Mouse (Mus musculus) forebrain, embryonic 11.5 days (tissue): Measurements from ENCODE around the gene Olfr613. TPM values are rescaled to one million over a fixed set of nuclear protein-coding genes. Genes with fewer than 3 reads are reported as not detected.
"Not testable (repeated sequence)": the region's sequence is repeated elsewhere in the genome, so short reads cannot be mapped to it uniquely, and the experiment has no call there.

Source experiments
- ATAC-seq: fragments of 200-750 bp; cut with Nextera tagmentation; replicated peaks from 2 replicates; pipeline ENCODE4 v1.8.0; 2017; ENCODE audit warnings: moderate TSS enrichment; ENCODE audit not compliant: low FRiP score
- DNase-seq: peaks from one replicate; pipeline ENCODE4 v3.0.0-alpha.2; 2017; ENCODE audit warnings: low spot score
- H3K27ac ChIP-seq: fragments of 300-500 bp; sonication (generic); 2 replicates; pipeline ENCODE4 v1.5.1; 2014; ENCODE audit warnings: low read depth, low read length
- H3K27me3 ChIP-seq: fragments of 300-500 bp; sonication (generic); 2 replicates; pipeline ENCODE4 v1.6.1; 2014; ENCODE audit warnings: mild to moderate bottlenecking, low read length, mixed read lengths; ENCODE audit not compliant: control insufficient read depth, insufficient read depth
- H3K36me3 ChIP-seq: fragments of 300-500 bp; sonication (generic); 2 replicates; pipeline ENCODE4 v1.6.1; 2014; ENCODE audit warnings: mild to moderate bottlenecking, low read length, moderate library complexity, mixed read lengths; ENCODE audit not compliant: control insufficient read depth, insufficient read depth
- H3K4me1 ChIP-seq: fragments of 300-500 bp; sonication (generic); replicated peaks from 2 replicates; pipeline ENCODE4 v1.6.1; 2014; ENCODE audit warnings: low read length, mixed read lengths; ENCODE audit not compliant: control insufficient read depth, insufficient read depth
- H3K4me2 ChIP-seq: fragments of 300-500 bp; sonication (generic); 2 replicates; pipeline ENCODE4 v1.6.1; 2014; ENCODE audit warnings: low read depth, mild to moderate bottlenecking, low read length, moderate library complexity, mixed read lengths; ENCODE audit not compliant: severe bottlenecking
- H3K4me3 ChIP-seq: fragments of 300-500 bp; sonication (generic); 2 replicates; pipeline ENCODE4 v1.5.1; 2014; ENCODE audit warnings: low read depth, low read length
- H3K9ac ChIP-seq: fragments of 300-500 bp; sonication (generic); 2 replicates; pipeline ENCODE4 v1.6.1; 2014; ENCODE audit warnings: low read length
- H3K9me3 ChIP-seq: fragments of 300-500 bp; sonication (generic); 2 replicates; pipeline ENCODE4 v1.6.1; 2016; ENCODE audit warnings: low read length, mixed read lengths; ENCODE audit not compliant: control insufficient read depth
- WGBS: fragments of 180-500 bp; shearing (Covaris S2); extraction: QIAGEN DNeasy Blood & Tissue Kit; methylation state at CpG from one replicate; pipeline ENCODE4 v1.1.7; 2014; 5-methylcytosine and 5-hydroxymethylcytosine counted together
- polyA plus RNA-seq: library from polyadenylated mRNA; unstranded; fragments of >200 nt; fragmentation: Nextera tagmentation; extraction: Ambion mirVana; gene quantifications from 2 replicates; pipeline ENCODE4 v1.2.1, GENCODE M21; 2014

The Olfr613 gene
- polyA plus RNA-seq = not detected in 2 replicates

DNA sequence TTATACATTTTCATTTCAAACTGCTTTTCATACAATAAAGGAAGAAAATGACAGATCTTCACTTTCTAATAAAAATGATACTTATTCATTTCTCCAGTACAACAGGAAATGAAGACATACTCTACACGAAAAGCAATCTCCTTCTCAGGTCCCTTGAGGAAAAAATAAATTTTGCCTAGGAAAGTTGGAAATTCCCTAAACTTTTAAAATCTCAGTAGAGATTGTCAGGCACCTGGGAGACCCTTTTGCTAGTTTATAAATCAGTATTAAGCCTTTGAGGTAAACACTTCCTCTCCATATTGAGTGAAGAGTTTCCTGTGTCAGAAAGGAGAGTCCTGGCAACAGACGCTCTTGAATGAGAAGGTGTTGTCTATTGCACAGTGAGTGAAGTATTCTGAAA is at the start of gene Olfr613:
Gene Olfr613, plus strand, starts transcription at position 301 of the 400 bp plus-strand sequence.
- Histone ChIP-seq H3K4me1 (no peaks in the 10 kb centered on the region), H3K4me2 (no peak within 1 kb of the TSS), H3K27me3 (no peaks in the 10 kb centered on the region), H3K4me3 (no peak within 1 kb of the TSS), H3K9me3 (no peaks in the 10 kb centered on the region), H3K9ac (no peak within 1 kb of the TSS), H3K27ac (no peak within 1 kb of the TSS), H3K36me3 (no peaks in the 10 kb centered on the region)
- DNase-seq = no peak
- 86% methylated on average over 2 of the region's 2 CpGs for WGBS
- no peak for ATAC-seq

DNA sequence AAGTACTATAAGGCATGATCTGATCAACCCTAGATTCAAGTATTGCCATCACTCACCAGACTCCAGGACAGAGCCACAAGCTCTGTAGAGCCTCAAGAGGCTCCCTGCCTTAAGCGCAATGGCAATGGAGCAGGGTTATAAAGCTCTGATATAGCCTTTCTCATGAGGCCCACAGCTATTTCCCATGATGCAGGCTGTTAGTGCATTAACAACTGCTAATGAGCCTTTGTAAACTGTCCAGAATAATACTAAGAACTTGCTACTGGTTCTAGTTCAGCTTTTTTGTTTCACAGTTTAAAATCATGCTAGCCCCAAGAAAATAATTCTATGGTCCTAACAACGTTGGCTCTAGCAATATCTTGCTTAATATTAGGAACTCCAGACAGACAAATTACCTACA is 35.9 kb upstream of the Olfr613 start, which contains the start of gene Olfr610:
Gene Olfr610, minus strand, starts transcription at position 101 of the 400 bp plus-strand sequence.
- Histone ChIP-seq H3K4me3 (no peak within 1 kb of the TSS), H3K9me3 (no peaks in the 10 kb centered on the region), H3K9ac (no peak within 1 kb of the TSS), H3K27me3 (no peaks in the 10 kb centered on the region), H3K36me3 (no peaks in the 10 kb centered on the region), H3K27ac (no peak within 1 kb of the TSS), H3K4me2 (no peak within 1 kb of the TSS), H3K4me1 (no peaks in the 10 kb centered on the region)
- ATAC-seq = no peak
- DNase-seq = no peak
- WGBS = 89% methylated on average over 2 of the region's 2 CpGs

DNA sequence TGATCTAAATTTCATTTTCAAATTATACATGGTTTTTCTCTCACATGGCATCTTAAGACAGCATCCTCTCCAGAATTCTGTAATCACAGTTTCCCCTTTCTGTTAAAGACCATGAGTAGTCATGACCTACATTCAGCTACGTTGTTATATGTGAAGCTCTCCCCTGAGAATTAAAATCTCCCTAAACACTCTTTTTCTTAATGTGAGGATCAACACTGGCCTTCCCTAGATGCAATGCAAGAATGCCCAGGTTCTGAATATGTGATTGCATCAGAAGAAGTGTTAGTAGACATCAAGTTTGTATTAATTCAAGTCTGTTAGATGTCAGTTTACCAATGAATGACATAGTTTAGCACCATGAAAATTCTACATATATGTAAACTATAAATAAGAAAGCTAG is 27.1 kb upstream of the Olfr613 start, which contains the start of gene Olfr611:
Gene Olfr611, minus strand, starts transcription at position 101 of the 400 bp plus-strand sequence.
- H3K9me3 ChIP-seq, ATAC-seq, DNase-seq, H3K27me3 ChIP-seq, H3K27ac ChIP-seq, H3K4me1 ChIP-seq, H3K4me3 ChIP-seq, H3K36me3 ChIP-seq, H3K9ac ChIP-seq, H3K4me2 ChIP-seq: not testable (repeated sequence)
- 68% methylated on average over 1 of the region's 1 CpGs for WGBS

DNA sequence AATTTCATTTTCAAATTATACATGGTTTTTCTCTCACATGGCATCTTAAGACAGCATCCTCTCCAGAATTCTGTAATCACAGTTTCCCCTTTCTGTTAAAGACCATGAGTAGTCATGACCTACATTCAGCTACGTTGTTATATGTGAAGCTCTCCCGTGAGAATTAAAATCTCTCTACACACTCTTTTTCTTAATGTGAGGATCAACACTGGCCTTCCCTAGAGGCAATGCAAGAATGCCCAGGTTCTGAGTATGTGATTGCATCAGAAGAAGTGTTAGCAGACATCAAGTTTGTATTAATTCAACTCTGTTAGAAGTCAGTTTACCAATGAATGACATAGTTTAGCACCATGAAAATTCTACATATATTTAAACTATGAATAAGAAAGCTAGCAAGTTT is 5.3 kb upstream of the Olfr613 start, which contains the start of gene Olfr612:
Gene Olfr612, minus strand, starts transcription at position 101 of the 400 bp plus-strand sequence.
- H3K9ac ChIP-seq, H3K27me3 ChIP-seq, ATAC-seq, H3K27ac ChIP-seq, H3K36me3 ChIP-seq, H3K4me1 ChIP-seq, H3K4me2 ChIP-seq, DNase-seq, H3K4me3 ChIP-seq, H3K9me3 ChIP-seq: not testable (repeated sequence)
- 85% methylated on average over 2 of the region's 2 CpGs for WGBS

DNA sequence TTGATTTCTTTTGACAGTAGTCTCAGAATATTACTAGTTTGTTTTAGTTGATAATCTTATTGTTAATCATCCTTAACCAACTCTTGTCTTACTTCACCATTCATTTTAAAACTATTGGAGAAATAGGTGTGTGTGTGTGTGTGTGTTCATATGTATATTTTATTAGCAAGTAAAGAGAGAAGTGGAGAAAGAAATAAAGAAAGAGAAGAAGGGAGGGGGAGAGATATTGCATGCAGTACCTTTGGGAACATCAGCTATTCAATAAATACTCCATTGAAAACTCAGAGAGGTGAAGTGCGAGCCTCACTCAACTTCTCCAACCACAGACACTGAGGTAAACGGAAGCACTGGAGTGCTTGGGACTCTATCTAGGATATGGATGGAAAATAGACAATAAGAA is 7.9 kb downstream of the Olfr613 start, which contains the start of gene Olfr615:
Gene Olfr615, plus strand, starts transcription at position 301 of the 400 bp plus-strand sequence.
- WGBS = 88% methylated on average over 2 of the region's 2 CpGs
- no peak for ATAC-seq

DNA sequence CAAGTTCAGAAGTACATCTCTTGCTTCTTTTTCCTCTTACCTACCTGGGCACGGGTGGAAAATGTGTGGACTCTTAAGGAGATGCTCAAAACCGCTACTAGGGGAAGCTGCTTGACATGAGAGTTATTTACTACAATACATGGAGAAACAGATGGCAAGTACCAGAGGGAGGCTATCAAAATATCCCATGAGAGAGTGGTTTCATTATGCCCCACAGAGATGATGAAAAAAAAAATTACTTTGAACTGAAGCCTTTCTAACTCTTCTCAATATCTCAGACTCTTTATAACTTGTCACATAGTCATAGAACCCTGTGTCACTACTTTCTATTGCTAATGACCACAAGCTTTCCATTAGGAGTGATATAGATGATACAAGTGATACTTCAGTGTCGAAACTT is 21.2 kb downstream of the Olfr613 start, which contains the start of gene Olfr616:
Gene Olfr616, minus strand, starts transcription at position 101 of the 400 bp plus-strand sequence.
- no peak within 1 kb of the TSS for H3K4me2 ChIP-seq
- H3K9ac ChIP-seq = no peak within 1 kb of the TSS
- WGBS = 87% methylated on average over 3 of the region's 3 CpGs
- no peak for DNase-seq
- no peaks in the 10 kb centered on the region for H3K4me1 ChIP-seq
- H3K4me3 ChIP-seq = no peak within 1 kb of the TSS
- H3K36me3 ChIP-seq = no peaks in the 10 kb centered on the region
- H3K27me3 ChIP-seq = no peaks in the 10 kb centered on the region
- no peaks in the 10 kb centered on the region for H3K9me3 ChIP-seq
- no peak for ATAC-seq
- H3K27ac ChIP-seq = no peak within 1 kb of the TSS

More for the DNA sequence above, 7.9 kb downstream of the Olfr613 start, which contains the start of gene Olfr615:
- Histone ChIP-seq H3K4me1 (no peaks in the 10 kb centered on the region), H3K4me3 (no peak within 1 kb of the TSS), H3K4me2 (no peak within 1 kb of the TSS), H3K9me3 (no peaks in the 10 kb centered on the region), H3K27ac (no peak within 1 kb of the TSS), H3K36me3 (no peaks in the 10 kb centered on the region), H3K9ac (no peak within 1 kb of the TSS), H3K27me3 (no peaks in the 10 kb centered on the region)
- no peak for DNase-seq

DNA sequence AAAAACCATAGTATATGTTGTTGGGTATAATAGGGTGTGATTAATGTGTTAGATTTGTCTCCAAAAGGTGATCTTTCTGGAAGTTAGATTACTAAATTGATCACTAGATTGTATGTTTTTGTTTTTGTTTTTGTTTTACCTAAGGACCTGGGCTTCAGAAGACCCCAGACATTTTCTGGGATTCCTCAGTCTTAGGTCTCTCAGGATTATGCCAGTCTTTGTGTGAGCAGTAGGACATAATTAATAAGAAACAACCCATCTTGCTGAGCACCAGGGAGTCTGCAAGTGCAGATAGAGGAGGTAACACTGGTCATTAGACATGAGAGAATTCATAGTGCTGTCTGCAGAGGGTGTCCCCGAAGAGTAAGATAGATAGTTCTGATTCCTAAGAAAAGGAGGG is 24.9 kb downstream of the Olfr613 start, which contains the start of gene Olfr617:
Gene Olfr617, plus strand, starts transcription at position 301 of the 400 bp plus-strand sequence.
- WGBS = 90% methylated on average over 1 of the region's 1 CpGs
- H3K4me3 ChIP-seq = no peak within 1 kb of the TSS
- no peak within 1 kb of the TSS for H3K4me2 ChIP-seq
- no peaks in the 10 kb centered on the region for H3K36me3 ChIP-seq
- no peak within 1 kb of the TSS for H3K9ac ChIP-seq
- H3K27ac ChIP-seq = no peak within 1 kb of the TSS
- ATAC-seq (no peak), DNase-seq (no peak)
- H3K4me1 ChIP-seq = no peaks in the 10 kb centered on the region
- no peaks in the 10 kb centered on the region for H3K27me3 ChIP-seq
- no peaks in the 10 kb centered on the region for H3K9me3 ChIP-seq

DNA sequence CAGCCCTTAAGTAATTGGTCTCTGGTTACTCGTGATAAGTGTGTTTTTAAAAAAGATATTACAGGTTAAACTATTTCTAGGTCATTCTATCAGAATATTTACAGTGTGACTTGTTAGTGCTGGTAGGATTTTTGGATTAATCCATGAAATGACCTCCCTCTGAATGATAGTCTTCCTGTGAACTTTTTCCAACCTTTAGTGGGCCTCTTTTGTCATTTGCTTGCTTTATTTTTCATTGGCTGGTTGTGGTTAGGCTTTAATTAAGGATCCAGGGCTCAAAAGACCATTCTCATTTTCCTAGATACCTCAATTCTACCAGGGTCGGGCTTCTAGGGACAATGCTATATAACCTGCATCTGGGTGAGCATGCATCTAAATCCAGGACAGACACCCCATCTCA is 41.9 kb downstream of the Olfr613 start, which contains the start of gene Olfr618:
Gene Olfr618, plus strand, starts transcription at position 301 of the 400 bp plus-strand sequence.
- Histone ChIP-seq H3K4me2 (no peak within 1 kb of the TSS), H3K4me3 (no peak within 1 kb of the TSS), H3K4me1 (no peaks in the 10 kb centered on the region), H3K27ac (no peak within 1 kb of the TSS), H3K9me3 (no peaks in the 10 kb centered on the region), H3K9ac (no peak within 1 kb of the TSS), H3K36me3 (no peaks in the 10 kb centered on the region), H3K27me3 (no peaks in the 10 kb centered on the region)
- WGBS = 64% methylated on average over 2 of the region's 2 CpGs
- DNase-seq (no peak), ATAC-seq (no peak)

DNA sequence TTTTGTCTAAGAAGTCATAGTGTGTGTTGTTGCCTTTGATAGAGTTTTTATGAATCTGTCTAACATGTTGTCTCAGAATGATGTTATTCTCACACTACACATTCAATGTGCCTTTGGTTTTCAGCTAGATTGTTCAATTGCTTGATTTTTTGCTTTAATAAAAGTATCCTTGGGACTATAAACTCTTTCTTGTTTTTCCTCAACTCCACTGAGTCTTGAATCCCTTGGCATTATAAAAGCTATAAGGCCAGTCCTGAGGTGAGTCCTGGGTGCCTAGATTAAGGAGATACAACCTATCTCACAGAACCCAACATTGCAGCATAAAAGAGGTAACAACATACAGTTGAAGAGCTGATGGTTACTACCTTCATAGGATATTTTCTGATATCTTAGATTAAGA is 52.4 kb downstream of the Olfr613 start, which contains the start of gene Olfr619:
Gene Olfr619, plus strand, starts transcription at position 301 of the 400 bp plus-strand sequence.
- no peaks in the 10 kb centered on the region for H3K36me3 ChIP-seq
- H3K4me1 ChIP-seq = no peaks in the 10 kb centered on the region
- no peak within 1 kb of the TSS for H3K27ac ChIP-seq
- DNase-seq (no peak), ATAC-seq (no peak)
- no peak within 1 kb of the TSS for H3K4me3 ChIP-seq
- no peak within 1 kb of the TSS for H3K9ac ChIP-seq
- H3K27me3 ChIP-seq = no peaks in the 10 kb centered on the region
- no peak within 1 kb of the TSS for H3K4me2 ChIP-seq
- no peaks in the 10 kb centered on the region for H3K9me3 ChIP-seq
